Mouse (Mus musculus) G1E (cell line): ENCODE results near the gene Tmem132b.

ENCODE experiments used
- CTCF ChIP-seq: IDR thresholded peaks from 2 replicates; pipeline ENCODE4 v1.5.1; 2012; ENCODE audit warnings: low read depth, low read length, inconsistent platforms, mixed read lengths
- GATA1 ChIP-seq: IDR thresholded peaks from 2 replicates; pipeline ENCODE4 v1.6.1; 2012; ENCODE audit warnings: borderline replicate concordance, low read length, inconsistent platforms, mixed read lengths

DNA sequence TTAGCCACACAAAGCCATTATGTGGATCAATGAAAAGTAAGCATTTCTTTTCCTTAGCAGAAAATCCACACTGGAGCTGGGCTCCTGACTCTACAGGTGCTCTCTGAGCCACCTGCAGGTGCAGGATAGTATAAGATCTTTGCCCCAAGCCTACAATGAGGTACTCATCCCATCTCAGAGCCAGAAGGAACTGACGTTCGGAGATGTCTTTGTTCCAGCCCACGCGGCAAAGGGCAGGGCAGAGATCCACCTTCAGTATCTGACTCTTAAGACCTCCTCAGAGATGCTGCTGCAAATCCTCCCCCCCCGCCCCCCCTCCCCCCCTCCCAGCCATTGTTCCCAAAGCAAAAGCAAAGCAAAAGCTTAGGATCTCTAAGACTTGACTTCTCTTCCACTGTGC, 268.0 kb downstream of the Tmem132b start:
- TF ChIP-seq CTCF = no peak
- TF ChIP-seq GATA1 = no peak
